Mouse (Mus musculus): ENCODE measurements around the gene Gm11938.
"Not testable (repeated sequence)": the region's sequence is repeated elsewhere in the genome, so short reads cannot be mapped to it uniquely, and the experiment has no call there.

Gene Gm11938

GRCm38 (mm10) chr11:99603208-99603607 is at the start of gene Gm11938:
Gm11938 (minus strand) TSS chr11:99603308.
- not testable (repeated sequence) for DNase-seq (ENCODE audit: low spot score in 2 of 2)

GRCm38 (mm10) chr11:99650136-99650535 is 47.0 kb upstream of the Gm11938 start, which contains the start of gene Gm11555:
Gm11555 (minus strand) TSS chr11:99650236.
- no peak for DNase-seq (ENCODE audit: low spot score in 2 of 2)

- peak in 1 of 2 experiments; percentile 28 for DNase-seq (ENCODE audit: low spot score in 2 of 2)
Observed at GRCm38 (mm10) chr11:99646444-99646843, 43.3 kb upstream of the Gm11938 start.

- DNase-seq (ENCODE audit: low spot score in 2 of 2) = no peak
Observed at GRCm38 (mm10) chr11:99644351-99644750, 41.2 kb upstream of the Gm11938 start.

GRCm38 (mm10) chr11:99643635-99644139 is 40.6 kb upstream of the Gm11938 start, which contains the start of gene Krtap4-7:
Krtap4-7 (minus strand) TSS chr11:99644089.
- not testable (repeated sequence) for DNase-seq (ENCODE audit: low spot score in 2 of 2)

- no peak for DNase-seq (ENCODE audit: low spot score in 2 of 2)
Observed at GRCm38 (mm10) chr11:99640926-99641325, 37.8 kb upstream of the Gm11938 start.

GRCm38 (mm10) chr11:99637086-99637485 is 34.0 kb upstream of the Gm11938 start:
- peak in 1 of 2 experiments; percentile 41 for DNase-seq (ENCODE audit: low spot score in 2 of 2)

- no peak for DNase-seq (ENCODE audit: low spot score in 2 of 2)
Observed at GRCm38 (mm10) chr11:99634653-99635134, 31.6 kb upstream of the Gm11938 start, which contains the start of gene Krtap4-2. Krtap4-2 (minus strand) TSS chr11:99635084.

- peak in 1 of 2 experiments; percentile 51 for DNase-seq (ENCODE audit: low spot score in 2 of 2)
Observed at GRCm38 (mm10) chr11:99633293-99633692, 30.2 kb upstream of the Gm11938 start.

GRCm38 (mm10) chr11:99630890-99631289 is 27.8 kb upstream of the Gm11938 start:
- no peak for DNase-seq (ENCODE audit: low spot score in 2 of 2)

GRCm38 (mm10) chr11:99628138-99628537 is 25.0 kb upstream of the Gm11938 start, which contains the start of gene Krtap4-1:
Krtap4-1 (minus strand) TSS chr11:99628238.
- DNase-seq (ENCODE audit: low spot score in 2 of 2) = no peak

GRCm38 (mm10) chr11:99620335-99620734 is 17.2 kb upstream of the Gm11938 start, which contains the start of gene Gm11562:
Gm11562 (minus strand) TSS chr11:99620435.
- DNase-seq (ENCODE audit: low spot score in 2 of 2) = no peak

- no peak for DNase-seq (ENCODE audit: low spot score in 2 of 2)
Observed at GRCm38 (mm10) chr11:99614796-99615363, 11.8 kb upstream of the Gm11938 start, which contains the start of gene Krtap2-4. Krtap2-4 (minus strand) TSS chr11:99614846.

GRCm38 (mm10) chr11:99610089-99610488 is 7.0 kb upstream of the Gm11938 start, which contains the start of gene Gm11937:
Gm11937 (minus strand) TSS chr11:99610189.
- not testable (repeated sequence) for DNase-seq (ENCODE audit: low spot score in 2 of 2)

- peak; percentile 22 to 67 for DNase-seq (ENCODE audit: low spot score in 2 of 2)
Observed at GRCm38 (mm10) chr11:99609126-99609525, 6.0 kb upstream of the Gm11938 start.

- not testable (repeated sequence) for DNase-seq (ENCODE audit: low spot score in 2 of 2)
Observed at GRCm38 (mm10) chr11:99597742-99598141, 5.4 kb downstream of the Gm11938 start, which contains the start of gene Krtap9-3. Krtap9-3 (minus strand) TSS chr11:99598105.

GRCm38 (mm10) chr11:99590981-99591380 is 12.1 kb downstream of the Gm11938 start, which contains the start of gene Krtap1-3:
Krtap1-3 (minus strand) TSS chr11:99591339.
- DNase-seq (ENCODE audit: low spot score in 2 of 2) = no peak

GRCm38 (mm10) chr11:99585096-99585495 is 18.0 kb downstream of the Gm11938 start:
- DNase-seq (ENCODE audit: low spot score in 2 of 2) = peak; percentile 17 to 27

- DNase-seq (ENCODE audit: low spot score in 2 of 2) = no peak
Observed at GRCm38 (mm10) chr11:99583245-99583704, 19.8 kb downstream of the Gm11938 start, which contains the start of gene Krtap1-4. Krtap1-4 (minus strand) TSS chr11:99583654.

GRCm38 (mm10) chr11:99581564-99581963 is 21.5 kb downstream of the Gm11938 start:
- DNase-seq (ENCODE audit: low spot score in 2 of 2) = no peak

- no peak for DNase-seq (ENCODE audit: low spot score in 2 of 2)
Observed at GRCm38 (mm10) chr11:99581051-99581450, 22.1 kb downstream of the Gm11938 start.

- no peak for DNase-seq (ENCODE audit: low spot score in 2 of 2)
Observed at GRCm38 (mm10) chr11:99580636-99581035, 22.5 kb downstream of the Gm11938 start, which contains the start of gene Krtap1-5. Krtap1-5 (minus strand) TSS chr11:99581016.

All from frontal cortex, postnatal 36 days (tissue).